Mouse (Mus musculus): ENCODE results near the gene Pm20d2. TPM values are rescaled to one million over a fixed set of nuclear protein-coding genes. Genes with fewer than 3 reads are reported as not detected.

The Pm20d2 gene
- 34.2 and 39.1 TPM in 2 replicates for total RNA-seq (2021)
- long read RNA-seq, experiment 1, transcript Pm20d2-201 (7 exons, 1,445 nt), result major isoform, 8 of 22 reads
- long read RNA-seq, experiment 1, partial matches to known transcripts, result 7 of 22 reads
- long read RNA-seq, experiment 1, other reads (novel, unspliced or antisense), result 4 of 22 reads
- long read RNA-seq, experiment 2, partial matches to known transcripts, result 4 of 19 reads
- long read RNA-seq, experiment 2, other reads (novel, unspliced or antisense), result 10 of 19 reads

DNA sequence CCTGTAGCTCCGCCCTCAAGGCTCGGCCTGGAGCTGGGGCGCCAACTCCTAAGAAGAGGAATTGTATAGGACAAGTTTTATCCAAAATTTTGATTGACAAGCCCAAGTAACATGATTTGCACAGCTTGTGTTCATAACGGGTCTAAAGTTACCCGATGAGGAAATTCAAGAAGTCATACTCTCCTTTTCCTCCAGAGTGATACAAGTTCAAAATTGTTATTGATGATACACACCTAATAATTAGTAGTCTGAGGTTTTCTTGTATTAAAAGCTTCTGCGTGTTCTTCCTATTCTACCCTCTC is at the start of gene Pm20d2:
Pm20d2 (minus strand) TSS at position 3 of the 302 bp plus-strand sequence.
- no peak for DNase-seq

DNA sequence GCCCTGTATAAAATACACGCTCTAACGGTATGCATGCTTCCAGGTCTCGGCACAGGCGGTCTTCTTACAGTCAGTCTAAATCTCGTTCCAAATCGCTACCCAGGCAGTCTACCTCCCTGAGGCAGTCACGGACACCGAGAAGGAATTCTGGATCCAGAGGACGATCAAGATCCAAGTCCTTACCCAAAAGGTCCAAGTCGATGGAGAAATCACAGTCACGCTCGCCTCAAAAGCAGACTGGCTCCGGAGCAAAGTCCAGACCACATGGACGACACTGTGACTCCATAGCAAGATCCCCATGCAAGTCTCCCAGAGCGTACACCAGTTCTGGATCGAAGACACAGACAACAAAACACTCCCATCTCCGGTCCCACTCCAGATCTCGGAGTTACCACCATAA is 41.3 kb upstream of the Pm20d2 start:
- DNase-seq, result no peak

DNA sequence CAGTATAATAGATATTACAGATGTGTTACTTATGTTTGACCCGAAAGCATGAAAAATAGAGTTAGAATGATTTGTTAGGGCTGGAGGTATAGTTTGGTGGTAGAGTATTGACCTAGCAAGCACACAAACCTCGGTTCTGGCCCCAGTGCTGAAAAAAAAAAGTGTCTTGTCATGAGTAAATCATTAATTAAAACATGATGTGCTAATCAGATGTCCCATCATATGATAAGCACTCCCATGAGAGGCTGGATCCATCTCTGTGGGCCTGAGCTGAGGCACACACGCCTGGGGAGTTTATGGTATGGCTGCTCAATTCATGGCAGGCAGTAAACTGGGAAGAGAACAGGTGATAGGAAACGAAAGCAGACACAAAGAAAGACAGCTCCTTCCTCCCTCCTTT is 40.1 kb upstream of the Pm20d2 start:
- DNase-seq, result no peak

DNA sequence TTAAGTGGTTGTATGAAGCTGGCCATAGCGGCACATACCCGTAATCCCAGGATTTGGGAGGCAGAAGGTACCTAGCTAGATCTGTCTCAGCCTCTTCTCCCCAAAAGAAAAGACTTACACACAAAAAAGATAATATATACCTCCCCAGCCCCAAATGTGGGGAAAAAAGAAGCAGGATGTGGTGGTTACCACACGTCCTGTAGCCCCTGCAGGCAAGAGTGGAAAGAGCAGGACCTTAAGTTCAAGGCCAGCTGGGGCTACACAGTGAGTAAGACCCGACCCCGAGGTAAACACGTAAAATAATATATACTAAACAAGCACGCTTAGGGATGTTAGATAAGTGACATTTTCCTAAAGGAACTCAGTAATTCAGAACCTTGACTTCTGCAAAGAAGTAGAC is 37.6 kb upstream of the Pm20d2 start:
- DNase-seq, result no peak

DNA sequence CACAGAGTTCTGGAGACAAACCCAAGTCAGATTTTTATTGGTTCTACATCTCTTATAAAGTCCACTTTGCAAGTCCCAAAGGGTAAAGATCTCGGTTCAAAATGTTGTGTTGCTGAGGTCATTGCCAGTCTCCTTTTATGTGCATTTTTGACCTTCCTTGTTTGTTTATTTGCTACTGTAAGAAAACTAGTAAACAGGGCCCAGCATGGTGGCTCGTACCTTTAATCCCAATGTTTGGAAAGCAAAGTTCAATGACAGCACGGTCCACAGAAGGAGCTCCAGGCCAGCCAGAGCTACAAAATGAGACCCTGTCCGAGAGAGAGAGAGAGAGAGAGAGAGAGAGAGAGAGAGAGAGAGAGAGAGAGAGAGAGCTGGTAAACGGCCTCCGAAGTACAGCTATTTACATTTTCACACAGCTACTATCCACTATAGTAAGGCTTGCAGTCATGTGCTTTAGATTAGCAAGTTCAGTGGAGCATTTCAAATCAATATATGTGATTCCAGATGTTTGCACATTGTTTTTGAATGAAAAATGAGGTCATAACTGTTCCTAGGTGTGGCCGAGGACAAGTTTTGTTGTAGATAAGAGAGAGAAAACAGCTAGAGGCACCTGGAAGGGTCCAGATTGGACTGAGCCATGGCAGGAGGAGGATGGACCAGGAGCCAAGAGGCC is 34.6 kb upstream of the Pm20d2 start:
- no peak for DNase-seq

DNA sequence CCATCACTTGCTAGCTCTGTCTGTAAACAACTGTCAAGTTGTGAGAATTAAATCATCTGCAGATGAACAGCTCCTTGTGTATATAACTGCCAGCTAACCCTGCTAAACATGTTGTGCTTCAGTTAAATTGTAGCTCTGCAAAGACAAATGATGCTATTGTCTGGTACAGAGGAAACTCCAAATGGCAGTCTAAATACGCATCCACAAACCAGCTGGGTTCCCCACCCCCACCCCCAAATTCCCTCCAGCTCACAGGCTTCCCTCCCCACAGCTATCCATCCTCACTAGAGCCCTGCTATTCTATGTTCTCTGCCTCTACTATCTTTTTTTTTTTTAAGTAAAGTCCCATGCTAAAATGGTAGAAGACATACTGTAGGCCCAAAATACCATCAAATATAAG is 32.3 kb upstream of the Pm20d2 start:
- DNase-seq, result no peak

DNA sequence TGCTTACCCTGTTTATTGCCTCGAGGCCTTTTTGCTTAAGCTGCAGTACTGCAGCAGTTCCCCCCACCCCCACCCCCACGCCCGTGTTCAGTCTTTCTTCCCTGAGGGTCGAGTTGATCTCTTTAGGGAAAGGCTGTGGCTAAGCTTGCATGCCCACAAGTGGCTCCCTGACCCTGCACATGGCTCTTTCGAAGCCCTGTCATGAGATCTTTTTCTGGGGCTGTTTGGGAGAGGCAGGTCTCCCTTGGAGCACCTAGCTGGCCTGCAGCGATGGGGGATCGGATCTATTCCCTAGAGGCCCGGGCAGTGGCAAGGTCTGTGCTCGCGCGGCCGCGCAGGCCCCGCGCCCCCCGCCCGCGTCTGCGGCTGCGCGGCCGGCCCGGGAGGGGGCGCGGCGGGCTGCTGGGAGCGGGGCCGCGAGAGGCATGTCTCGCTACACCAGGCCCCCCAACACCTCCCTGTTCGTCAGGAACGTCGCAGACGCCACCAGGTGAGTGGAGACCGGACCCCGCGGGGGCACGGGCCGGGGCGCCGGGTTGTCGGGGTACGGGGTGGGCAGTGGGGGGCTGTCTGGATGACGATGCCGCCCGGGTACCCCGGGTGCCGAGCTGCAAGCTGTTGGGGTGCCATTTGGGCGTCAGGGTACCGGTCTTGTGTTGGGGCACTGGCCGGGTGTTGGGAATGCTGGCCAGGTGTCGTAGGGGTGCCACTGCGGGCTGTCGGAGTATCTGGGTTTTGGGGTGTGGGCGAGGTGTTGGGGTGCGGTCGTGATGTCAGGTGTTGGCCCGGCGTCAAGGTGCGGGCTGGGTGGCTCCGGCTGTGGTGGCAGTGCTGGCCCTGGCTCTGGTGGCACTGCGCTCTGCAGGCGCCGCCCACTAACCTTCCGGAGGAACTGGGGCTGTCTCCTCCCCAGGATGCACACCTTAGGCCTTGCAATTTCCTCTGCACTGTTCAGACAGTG is 19.6 kb upstream of the Pm20d2 start, which contains the start of gene Srsf12:
Srsf12 (plus strand) TSS at position 111 of the 961 bp plus-strand sequence.
- DNase-seq, result peak; percentile 26

DNA sequence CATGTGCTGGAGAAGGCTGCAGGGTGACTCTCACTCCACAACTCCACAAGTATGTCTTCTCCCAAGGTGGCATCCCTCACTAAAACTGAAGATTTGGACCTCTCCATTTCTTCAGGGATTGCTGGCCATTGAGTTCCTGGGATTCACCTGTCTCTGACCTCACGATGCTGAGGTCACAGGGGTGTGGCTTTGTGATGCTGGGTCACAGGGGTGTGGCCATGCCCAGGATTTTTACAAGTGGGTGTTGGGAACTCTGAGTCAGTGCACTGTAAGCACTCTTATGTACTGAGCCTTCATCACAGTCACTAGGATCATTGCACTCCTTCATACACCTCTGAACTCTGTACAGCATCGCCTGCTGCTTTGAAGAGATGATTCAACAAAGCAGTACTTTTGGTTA is 18.0 kb upstream of the Pm20d2 start:
- DNase-seq, result no peak

DNA sequence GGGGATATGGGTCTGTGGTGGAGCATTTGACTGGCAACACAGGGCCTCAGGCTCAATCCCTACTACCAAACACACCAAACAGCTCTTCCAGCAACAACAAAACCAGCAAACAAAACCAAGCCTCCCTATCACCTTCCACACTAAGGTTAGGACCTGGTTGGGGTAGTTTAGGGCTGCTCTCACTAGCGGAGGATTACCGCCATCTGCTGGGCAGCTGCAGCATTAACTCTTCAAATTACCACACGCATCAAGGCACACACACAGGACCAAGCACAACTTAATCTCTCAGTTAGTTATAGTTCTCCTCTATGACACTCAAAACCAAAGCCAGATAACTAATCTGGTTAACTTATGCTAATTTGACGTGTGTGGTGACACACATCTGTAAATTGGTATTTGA is 15.1 kb upstream of the Pm20d2 start:
- peak; percentile 69 for DNase-seq

DNA sequence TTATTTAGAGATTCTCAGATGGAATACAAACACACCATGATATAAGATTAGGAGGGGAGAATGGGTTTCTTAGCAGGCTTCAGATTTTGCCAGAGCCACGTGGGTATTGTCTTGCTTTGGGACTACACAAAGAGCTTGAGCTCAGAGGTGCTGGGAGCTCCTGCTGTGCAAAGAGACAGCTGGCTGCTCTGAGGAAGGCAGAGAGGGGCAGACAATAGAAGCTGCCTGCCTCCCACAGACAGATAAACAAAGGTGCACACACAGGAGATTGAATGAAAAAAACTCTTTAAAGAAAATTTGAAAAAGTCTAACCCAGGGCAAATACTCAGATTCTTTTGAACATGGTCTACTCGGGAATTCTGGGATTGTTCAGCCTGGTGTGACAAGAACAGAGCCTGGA is 8.6 kb upstream of the Pm20d2 start:
- no peak for DNase-seq

DNA sequence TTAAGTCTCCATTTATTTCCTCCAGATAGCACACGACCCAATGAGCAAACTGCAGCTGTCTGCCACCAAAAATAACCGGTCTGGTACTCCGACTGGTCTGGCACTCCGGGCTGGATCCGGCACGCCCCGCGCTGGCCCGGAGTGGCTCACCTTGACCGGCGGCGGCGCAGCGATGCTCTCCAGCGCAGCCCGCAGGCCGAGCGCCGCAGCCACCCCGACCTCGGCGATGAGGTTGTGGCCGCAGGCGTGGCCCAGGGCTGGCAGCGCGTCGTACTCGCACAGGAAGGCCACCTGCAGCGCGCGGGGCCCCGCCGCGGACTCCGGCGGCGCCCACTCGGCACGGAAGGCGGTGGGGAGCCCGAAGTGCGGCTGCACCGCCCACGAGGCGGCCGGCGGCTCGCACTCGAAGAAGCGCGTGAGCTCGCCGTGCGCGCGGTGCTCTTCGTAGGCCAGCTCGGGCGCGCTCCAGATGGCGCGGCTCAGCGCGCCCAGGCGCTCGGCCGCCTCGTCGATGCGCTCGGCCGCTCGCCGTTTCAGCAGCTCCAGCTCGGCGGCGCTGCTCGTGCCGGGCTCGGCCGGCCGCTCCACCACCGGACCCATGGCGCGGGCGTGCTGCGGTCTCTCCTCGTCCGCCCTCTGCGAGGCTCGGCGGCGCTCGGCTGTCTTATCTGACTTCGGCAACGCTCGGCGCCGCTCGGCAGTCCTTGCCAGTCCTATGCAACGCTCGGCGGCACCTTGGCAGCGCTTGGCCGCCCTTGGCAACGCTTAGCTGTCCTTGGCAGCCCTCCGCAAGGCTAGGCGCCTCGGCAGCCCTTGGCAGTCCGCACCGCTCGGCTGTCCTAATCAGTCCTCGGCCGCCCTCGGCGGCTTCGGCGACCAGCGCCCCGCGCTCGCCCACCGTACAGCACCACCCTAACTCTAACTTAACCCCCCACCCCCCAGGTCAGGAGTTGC is 479 bp downstream of the Pm20d2 start:
- peak; percentile 97 for DNase-seq

DNA sequence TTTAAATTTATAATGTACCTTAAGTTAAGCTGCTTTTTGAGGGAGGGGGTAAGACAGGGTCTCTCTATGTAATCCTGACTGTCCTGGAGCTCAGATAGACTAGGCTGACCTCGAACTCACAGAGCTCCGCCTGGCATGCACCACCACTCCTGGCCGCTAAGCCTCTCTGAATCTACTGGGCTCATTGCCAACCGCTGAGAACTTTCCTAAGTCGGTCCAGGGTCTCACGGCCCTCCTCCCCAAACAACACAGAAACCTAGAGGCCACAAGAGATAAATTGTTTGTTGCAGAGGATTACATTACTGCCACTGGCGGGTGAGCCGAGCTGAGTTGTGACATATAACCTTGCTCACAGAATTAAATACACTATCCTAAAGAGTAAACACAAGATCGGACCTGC is 1.4 kb downstream of the Pm20d2 start:
- peak; percentile 84 for DNase-seq

DNA sequence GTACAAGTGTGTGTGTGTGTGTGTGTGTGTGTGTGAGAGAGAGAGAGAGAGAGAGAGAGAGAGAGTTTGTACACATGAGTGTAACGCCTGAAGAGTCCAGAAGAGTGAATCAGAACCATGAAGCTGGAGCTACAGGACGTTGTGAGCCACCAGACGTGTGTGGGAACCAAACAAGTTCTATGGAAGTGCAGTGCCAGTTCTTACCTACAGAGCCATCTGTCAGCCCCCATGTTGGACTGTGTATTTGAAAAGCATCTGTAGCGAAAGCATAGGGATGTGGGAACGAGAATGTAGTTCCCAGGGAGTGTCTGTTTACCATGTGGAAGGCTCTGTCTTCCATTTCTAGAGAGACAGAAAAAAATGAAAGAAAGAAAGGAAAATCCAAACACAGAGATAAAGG is 6.1 kb downstream of the Pm20d2 start:
- no peak for DNase-seq

DNA sequence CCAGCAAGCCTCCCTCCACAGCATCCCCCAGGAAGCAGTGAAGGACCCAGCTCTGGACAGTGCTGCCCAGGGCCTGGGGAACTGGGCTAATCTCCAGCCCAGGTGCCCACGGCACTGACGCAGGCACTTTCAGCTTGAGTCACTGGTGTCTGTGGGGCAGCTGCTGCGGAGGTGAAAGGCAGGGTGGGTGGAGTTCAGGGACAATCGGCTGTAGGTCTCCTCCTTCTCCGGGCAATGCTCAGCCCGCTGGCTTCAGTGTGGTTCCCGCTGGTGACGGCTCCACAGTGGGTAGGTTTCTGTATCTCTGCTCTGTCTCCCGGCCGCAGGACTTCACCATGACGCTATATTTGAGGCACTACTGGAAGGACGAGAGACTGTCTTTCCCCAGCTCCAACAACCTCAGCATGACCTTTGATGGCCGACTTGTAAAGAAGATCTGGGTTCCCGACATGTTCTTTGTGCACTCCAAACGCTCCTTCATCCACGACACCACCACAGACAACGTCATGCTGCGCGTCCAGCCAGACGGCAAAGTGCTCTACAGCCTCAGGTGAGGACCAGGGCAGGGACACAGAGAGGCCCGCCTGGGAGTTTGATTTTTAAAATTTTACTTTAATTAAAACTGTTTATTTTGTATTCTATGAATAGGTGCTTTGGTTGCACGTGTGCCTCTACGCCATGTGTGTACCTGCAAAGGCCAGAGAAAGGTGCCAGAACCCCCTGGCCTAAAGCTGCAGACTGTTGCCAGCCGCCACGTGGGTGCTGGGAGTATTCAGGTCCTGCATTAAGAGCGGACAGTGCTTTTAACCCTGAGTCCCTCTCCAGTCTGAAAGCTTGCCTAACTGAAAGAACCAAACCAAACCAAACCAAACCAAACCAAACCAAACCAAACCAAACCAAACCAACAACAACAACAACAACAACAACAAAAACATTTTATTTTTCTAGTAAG is 37.2 kb downstream of the Pm20d2 start:
- no peak for DNase-seq

DNA sequence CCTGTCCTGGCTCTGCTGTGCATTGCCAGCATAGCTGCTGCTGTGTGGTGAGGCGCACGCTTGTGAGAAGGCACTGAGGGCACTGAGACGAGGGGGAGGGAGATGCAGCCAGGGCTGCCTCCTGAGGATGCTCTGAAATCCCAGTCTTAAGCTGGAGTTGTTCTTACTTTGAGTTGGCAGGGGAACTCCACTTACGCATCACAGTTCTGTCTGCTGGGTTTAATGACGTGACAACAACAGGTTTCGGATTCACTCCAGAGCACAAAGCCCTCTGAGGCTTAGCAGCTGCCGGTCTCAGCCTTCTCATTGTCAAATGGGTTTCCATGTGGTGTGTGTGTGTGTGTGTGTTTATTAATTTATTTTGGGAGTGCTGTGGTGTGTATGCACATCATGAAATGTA is 40.4 kb downstream of the Pm20d2 start:
- DNase-seq, result no peak

DNA sequence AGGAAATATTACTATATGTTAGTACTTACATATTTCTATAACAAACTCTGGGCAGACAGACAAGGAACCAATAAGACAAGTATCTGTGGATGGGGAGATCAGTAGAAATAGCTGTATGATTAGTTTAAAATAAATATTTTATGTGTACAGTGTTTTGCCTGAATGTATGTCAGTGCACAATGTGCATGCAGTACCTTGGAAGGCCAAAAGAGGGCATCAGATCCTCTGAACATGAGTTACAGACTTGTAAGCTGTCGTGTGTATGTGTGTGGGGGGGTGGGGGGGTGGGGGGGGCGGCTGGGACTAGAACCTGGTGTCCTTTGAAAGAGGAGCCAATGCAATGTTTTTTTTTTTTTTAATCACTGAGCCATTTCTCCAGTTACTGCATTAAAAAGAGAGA is 41.7 kb downstream of the Pm20d2 start:
- peak; percentile 66 for DNase-seq

DNA sequence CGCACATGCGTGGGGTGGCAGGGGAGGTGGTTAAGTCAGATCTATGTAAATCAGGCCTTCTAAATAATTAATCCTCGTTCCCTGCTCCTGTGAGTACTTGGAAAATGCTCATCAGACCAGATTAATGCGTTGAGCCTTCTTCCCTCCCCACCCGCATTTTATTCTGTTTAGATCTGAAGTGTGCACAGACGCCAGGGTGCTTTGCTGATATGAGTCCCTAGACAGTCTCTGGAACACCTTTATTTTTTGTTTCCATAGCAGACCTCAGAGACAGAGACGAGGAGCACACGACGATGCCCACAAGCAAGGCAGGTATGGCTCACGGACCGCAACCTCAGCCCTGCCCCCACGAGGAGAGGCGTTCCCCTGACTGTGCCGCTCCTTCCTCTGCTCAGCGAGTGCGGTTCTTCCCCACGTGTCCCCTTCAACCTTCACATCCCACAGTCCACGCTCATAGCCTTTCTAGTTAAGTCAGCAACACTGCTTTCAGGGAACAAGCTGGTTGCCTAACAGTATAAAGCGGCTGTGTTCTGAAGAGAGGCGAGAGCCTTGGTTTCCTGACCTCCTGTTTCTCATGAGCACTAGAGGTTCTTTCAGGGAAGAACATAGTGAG is 42.8 kb downstream of the Pm20d2 start:
- no peak for DNase-seq

DNA sequence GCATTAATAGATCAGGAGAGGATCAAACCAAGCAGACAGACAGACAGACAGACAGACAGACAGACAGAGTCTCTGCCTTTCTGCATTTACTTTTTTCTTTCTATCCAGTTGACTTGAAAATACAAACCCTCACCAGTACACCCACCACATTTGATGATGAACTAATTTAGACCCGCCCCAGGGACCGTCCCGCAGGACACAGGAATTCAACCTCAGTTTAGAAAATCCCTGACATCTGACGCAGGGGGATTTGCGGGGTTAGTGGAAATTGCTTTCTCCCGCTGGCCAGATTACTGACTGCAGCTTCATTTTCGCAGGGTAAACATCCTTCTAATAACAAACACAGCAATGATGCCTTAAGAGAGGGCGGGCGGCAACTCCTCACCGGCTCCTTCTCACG is 57.3 kb downstream of the Pm20d2 start, which contains the start of gene Gabrr1:
Gabrr1 (plus strand) TSS at position 301 of the 400 bp plus-strand sequence.
- DNase-seq, result no peak

DNA sequence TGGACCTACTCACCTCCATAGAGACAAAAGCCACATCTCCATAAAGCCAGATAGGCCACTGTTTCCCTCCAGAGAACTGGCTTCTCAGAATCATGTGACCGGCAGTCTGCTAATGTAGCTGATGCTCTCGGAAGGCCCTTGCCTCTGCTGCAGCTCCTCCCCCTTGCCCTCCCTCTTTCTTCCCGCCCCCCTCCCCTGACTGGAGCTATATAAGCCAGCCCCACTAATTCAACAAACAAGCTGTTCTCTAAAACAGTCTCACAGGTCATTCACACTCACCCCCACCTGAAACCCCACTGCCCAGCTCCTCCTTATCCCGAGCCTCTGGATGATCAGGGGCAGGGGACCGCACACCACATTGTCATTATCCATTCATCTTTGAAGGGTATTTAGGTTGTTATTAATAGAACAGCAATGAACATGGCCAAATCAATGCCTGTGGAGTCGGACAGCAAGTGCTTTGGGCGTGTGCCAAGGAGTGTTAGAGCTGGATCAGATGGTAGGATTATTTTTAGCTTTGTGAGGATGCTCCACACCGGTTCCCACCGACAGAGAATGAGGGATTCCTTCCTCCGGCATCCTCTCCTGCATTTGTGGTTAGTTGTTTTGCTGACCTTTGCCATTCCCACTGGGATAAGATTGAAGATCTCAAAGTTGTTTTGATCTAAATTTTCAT is 64.0 kb downstream of the Pm20d2 start:
- no peak for DNase-seq

DNA sequence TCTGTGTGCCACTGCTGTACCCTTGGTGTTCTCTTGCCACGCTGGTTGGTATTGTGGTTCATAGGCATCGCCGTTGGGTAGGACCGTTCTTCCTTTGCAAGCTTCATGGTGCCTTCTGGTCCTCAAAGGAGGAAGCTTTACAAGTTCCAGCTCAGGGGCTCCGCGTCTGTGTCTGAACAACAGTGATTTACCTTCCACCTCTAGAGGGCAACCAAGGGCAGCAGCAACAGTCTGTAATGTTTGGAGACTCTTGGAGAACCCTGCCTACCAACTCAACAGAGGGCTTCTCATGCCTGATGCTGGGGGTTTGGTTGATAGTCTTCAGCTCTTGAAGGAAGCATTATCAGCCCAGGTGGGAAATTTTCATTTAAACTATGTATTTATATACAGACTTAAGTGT is 65.0 kb downstream of the Pm20d2 start:
- peak; percentile 51 for DNase-seq
